Mouse (Mus musculus) naive thymus-derived CD4-positive, alpha-beta T cell, adult 2 months (primary cell): ENCODE data around the gene Gatad2b.

ENCODE experiments used
- DNase-seq: peaks from one replicate; pipeline ENCODE4 v3.0.0-alpha.2; 2011; ENCODE audit warnings: low read depth

Gene Gatad2b

GRCm38 (mm10) chr3:90381727-90382126 is 88.7 kb downstream of the Gatad2b start:
- no peak for DNase-seq

GRCm38 (mm10) chr3:90383690-90384089 is 90.7 kb downstream of the Gatad2b start:
- no peak for DNase-seq

- no peak for DNase-seq
Measured at GRCm38 (mm10) chr3:90384851-90385375, 91.9 kb downstream of the Gatad2b start.

- DNase-seq: no peak
Measured at GRCm38 (mm10) chr3:90386817-90387216, 93.8 kb downstream of the Gatad2b start.

- no peak for DNase-seq
Measured at GRCm38 (mm10) chr3:90387483-90387882, 94.5 kb downstream of the Gatad2b start.

- DNase-seq: no peak
Measured at GRCm38 (mm10) chr3:90388192-90388591, 95.2 kb downstream of the Gatad2b start.

- no peak for DNase-seq
Measured at GRCm38 (mm10) chr3:90388726-90389510, 95.9 kb downstream of the Gatad2b start.

GRCm38 (mm10) chr3:90389511-90390490 is 96.8 kb downstream of the Gatad2b start, which contains the start of gene Slc27a3:
Slc27a3 (minus strand) TSS chr3:90389938.
- no peak for DNase-seq

- DNase-seq: no peak
Measured at GRCm38 (mm10) chr3:90391004-90391403, 98.0 kb downstream of the Gatad2b start.

- no peak for DNase-seq
Measured at GRCm38 (mm10) chr3:90391941-90392340, 99.0 kb downstream of the Gatad2b start.

- no peak for DNase-seq
Measured at GRCm38 (mm10) chr3:90392661-90393060, 99.7 kb downstream of the Gatad2b start.

GRCm38 (mm10) chr3:90395629-90396028 is 102.7 kb downstream of the Gatad2b start:
- DNase-seq: no peak

- DNase-seq: no peak
Measured at GRCm38 (mm10) chr3:90400993-90401392, 108.0 kb downstream of the Gatad2b start.

- no peak for DNase-seq
Measured at GRCm38 (mm10) chr3:90404121-90404520, 111.1 kb downstream of the Gatad2b start.

- no peak for DNase-seq
Measured at GRCm38 (mm10) chr3:90404609-90405008, 111.6 kb downstream of the Gatad2b start.

- DNase-seq: no peak
Measured at GRCm38 (mm10) chr3:90406414-90406813, 113.4 kb downstream of the Gatad2b start.

- DNase-seq: no peak
Measured at GRCm38 (mm10) chr3:90408721-90409120, 115.7 kb downstream of the Gatad2b start.

- peak; percentile 72 for DNase-seq
Measured at GRCm38 (mm10) chr3:90412312-90413010, 119.5 kb downstream of the Gatad2b start.

- no peak for DNase-seq
Measured at GRCm38 (mm10) chr3:90413011-90413396, 120.0 kb downstream of the Gatad2b start.
